Mouse (Mus musculus) CH12.LX (cell line): Measurements from ENCODE around the gene Add1. TPM values are rescaled to one million over a fixed set of nuclear protein-coding genes. Genes with fewer than 3 reads are reported as not detected.

Experiments used
- DNase-seq: peaks from one replicate; pipeline ENCODE4 v3.0.0-alpha.2; 2013; ENCODE audit errors: extremely low read depth
- H3K27ac ChIP-seq: 2 replicates; pipeline ENCODE4 v1.5.1; 2012; ENCODE audit warnings: low read depth, mild to moderate bottlenecking, control low read depth, moderate library complexity; ENCODE audit not compliant: insufficient read depth
- H3K27me3 ChIP-seq: replicated peaks from 2 replicates; pipeline ENCODE3; 2012; ENCODE audit warnings: inconsistent platforms
- H3K36me3 ChIP-seq, 2 experiments: replicated peaks in 1 of 2; 2 replicates each; pipeline versions ENCODE3 to v1.6.1; 2012; ENCODE audit warnings: inconsistent platforms in 1 of 2, low read length in 1 of 2, mild to moderate bottlenecking in 1 of 2, mixed read lengths in 1 of 2, moderate library complexity in 1 of 2; ENCODE audit not compliant: control insufficient read depth in 1 of 2, insufficient read depth in 1 of 2
- H3K4me1 ChIP-seq, 2 experiments: 2 replicates each; pipeline ENCODE4 v1.6.1; 2012; ENCODE audit warnings: inconsistent platforms in 1 of 2, moderate library complexity in 1 of 2; ENCODE audit not compliant: insufficient read depth in 2 of 2, control insufficient read depth in 1 of 2
- H3K4me2 ChIP-seq: 2 replicates; pipeline ENCODE4 v1.6.1; 2012; ENCODE audit warnings: low read depth, mild to moderate bottlenecking, control low read depth; ENCODE audit not compliant: poor library complexity, insufficient read depth, severe bottlenecking
- H3K4me3 ChIP-seq, 3 experiments: fragments of 150-350 bp in 1 of 3; sonication (generic) in 1 of 3; replicated peaks in 1 of 3; 2 replicates each; pipeline versions ENCODE3 to v1.5.1; 2011 to 2012; ENCODE audit warnings: low read depth in 2 of 3, low read length in 2 of 3, mild to moderate bottlenecking in 2 of 3, moderate library complexity in 2 of 3, control low read depth in 1 of 3, improper control_type of control experiment in 1 of 3, inconsistent platforms in 1 of 3, mixed read lengths in 1 of 3; ENCODE audit not compliant: poor library complexity in 1 of 3
- H3K79me2 ChIP-seq: replicated peaks from 2 replicates; pipeline ENCODE4 v1.6.1; 2012; ENCODE audit warnings: mild to moderate bottlenecking, moderate library complexity; ENCODE audit not compliant: control insufficient read depth, poor library complexity, insufficient read depth, severe bottlenecking; ENCODE audit errors: extremely low read depth
- H3K9ac ChIP-seq: 2 replicates; pipeline ENCODE4 v1.6.1; 2012; ENCODE audit warnings: low read depth, mild to moderate bottlenecking, control low read depth, moderate library complexity; ENCODE audit not compliant: insufficient read depth
- H3K9me3 ChIP-seq: replicated peaks from 2 replicates; pipeline ENCODE3; 2012; ENCODE audit warnings: low read length, inconsistent platforms, mixed read lengths
- BHLHE40 ChIP-seq: IDR thresholded peaks from 2 replicates; pipeline ENCODE4 v1.6.1; 2011; ENCODE audit warnings: mild to moderate bottlenecking, low read depth, low read length, improper control_type of control experiment
- CHD1 ChIP-seq: IDR thresholded peaks from 2 replicates; pipeline ENCODE4 v1.6.1; 2012; ENCODE audit warnings: low read depth, low read length, improper control_type of control experiment, inconsistent platforms
- CHD2 ChIP-seq: IDR thresholded peaks from 2 replicates; pipeline ENCODE4 v1.6.1; 2011; ENCODE audit warnings: low read length, improper control_type of control experiment
- CTCF ChIP-seq, 2 experiments: IDR thresholded peaks in 1 of 2; conservative IDR thresholded peaks in 1 of 2; 2 replicates each; pipeline ENCODE4 v1.5.1; 2011 to 2012; ENCODE audit warnings: low read depth in 2 of 2, low read length in 2 of 2, improper control_type of control experiment in 1 of 2, inconsistent platforms in 1 of 2, mild to moderate bottlenecking in 1 of 2, moderate library complexity in 1 of 2
- E2F4 ChIP-seq: IDR thresholded peaks from 2 replicates; pipeline ENCODE4 v1.6.1; 2011; ENCODE audit warnings: low read depth, low read length, improper control_type of control experiment; ENCODE audit not compliant: insufficient replicate concordance
- ELF1 ChIP-seq: IDR thresholded peaks from 2 replicates; pipeline ENCODE4 v1.6.1; 2014; ENCODE audit warnings: low read depth, mild to moderate bottlenecking, inconsistent platforms, low read length, improper control_type of control experiment
- EP300 ChIP-seq: IDR thresholded peaks from 2 replicates; pipeline ENCODE4 v1.6.1; 2011; ENCODE audit warnings: low read length, improper control_type of control experiment
- ETS1 ChIP-seq: conservative IDR thresholded peaks from 2 replicates; pipeline ENCODE4 v1.6.1; 2012; ENCODE audit warnings: low read depth, mild to moderate bottlenecking, inconsistent platforms, low read length, improper control_type of control experiment, moderate library complexity
- IRF4 ChIP-seq: IDR thresholded peaks from 2 replicates; pipeline ENCODE4 v1.6.1; 2014; ENCODE audit warnings: low read depth, mild to moderate bottlenecking, inconsistent platforms, low read length, improper control_type of control experiment
- JUN ChIP-seq: IDR thresholded peaks from 2 replicates; pipeline ENCODE4 v1.6.1; 2011; ENCODE audit warnings: low read depth, mild to moderate bottlenecking, low read length, improper control_type of control experiment, moderate library complexity; ENCODE audit not compliant: insufficient read depth
- MXI1 ChIP-seq: IDR thresholded peaks from 2 replicates; pipeline ENCODE4 v1.6.1; 2011; ENCODE audit warnings: mild to moderate bottlenecking, low read depth, low read length, improper control_type of control experiment
- MYC ChIP-seq: IDR thresholded peaks from 2 replicates; pipeline ENCODE4 v1.6.1; 2011; ENCODE audit warnings: low read depth, mild to moderate bottlenecking, improper control_type of control experiment, low read length
- NRF1 ChIP-seq: IDR thresholded peaks from 2 replicates; pipeline ENCODE4 v1.6.1; 2014; ENCODE audit warnings: low read depth, mild to moderate bottlenecking, inconsistent platforms, low read length, improper control_type of control experiment, moderate library complexity
- PAX5 ChIP-seq: IDR thresholded peaks from 2 replicates; pipeline ENCODE4 v1.6.1; 2012; ENCODE audit warnings: low read length, inconsistent platforms, mixed read lengths
- RAD21 ChIP-seq: IDR thresholded peaks from 2 replicates; pipeline ENCODE4 v1.6.1; 2011; ENCODE audit warnings: low read depth, mild to moderate bottlenecking, low read length, improper control_type of control experiment, moderate library complexity
- SIN3A ChIP-seq: IDR thresholded peaks from 2 replicates; pipeline ENCODE4 v1.6.1; 2012; ENCODE audit warnings: low read length, improper control_type of control experiment, inconsistent platforms
- UBTF ChIP-seq: IDR thresholded peaks from 2 replicates; pipeline ENCODE4 v1.6.1; 2012; ENCODE audit warnings: low read depth, mild to moderate bottlenecking, inconsistent platforms, low read length, improper control_type of control experiment, moderate library complexity
- USF2 ChIP-seq: conservative IDR thresholded peaks from 2 replicates; pipeline ENCODE4 v1.6.1; 2011; ENCODE audit warnings: low read depth, low read length, improper control_type of control experiment
- ZC3H11A ChIP-seq: IDR thresholded peaks from 2 replicates; pipeline ENCODE4 v1.6.1; 2012; ENCODE audit warnings: low read depth, mild to moderate bottlenecking, inconsistent platforms, low read length, improper control_type of control experiment
- ZMIZ1 ChIP-seq: IDR thresholded peaks from 2 replicates; pipeline ENCODE4 v1.6.1; 2012; ENCODE audit warnings: low read depth, mild to moderate bottlenecking, inconsistent platforms, low read length, improper control_type of control experiment
- dilution Hi-C: fragments of 300-500 bp; cut with MboI; formaldehyde crosslinking; loops from 2 replicates; pipeline ENCODE4 v1.14.3; 2020; ENCODE audit warnings: low sequenced_read_pairs; ENCODE audit not compliant: extremely low pct_unique_long_range_greater_than_20kb, extremely low pct_ligation_motif_present
- in situ Hi-C: fragments of 300-500 bp; cut with MboI; formaldehyde crosslinking; loops from 3 replicates; pipeline ENCODE4 v1.14.3; 2019; ENCODE audit warnings: low sequenced_read_pairs, low pct_ligation_motif_present, low pct_unique_long_range_greater_than_20kb, mixed read lengths
- polyA plus RNA-seq: library from polyadenylated mRNA; unstranded; fragments of >175 nt; gene quantifications from 2 replicates; pipeline ENCODE4 v1.2.1, GENCODE M21; 2012; ENCODE audit warnings: low read depth; ENCODE audit not compliant: insufficient read length
- total RNA-seq, 2 experiments: library from RNA; depleted of rRNA; stranded (reverse); fragments of 300-350 nt in 1 of 2; fragments of >200 nt in 1 of 2; gene quantifications; 2 replicates each; pipeline ENCODE4 v1.2.3; 2012 to 2014

Gene Add1
- total and polyA plus RNA-seq, 3 experiments: 28.1 to 46.0 (median 45.0) TPM

DNA sequence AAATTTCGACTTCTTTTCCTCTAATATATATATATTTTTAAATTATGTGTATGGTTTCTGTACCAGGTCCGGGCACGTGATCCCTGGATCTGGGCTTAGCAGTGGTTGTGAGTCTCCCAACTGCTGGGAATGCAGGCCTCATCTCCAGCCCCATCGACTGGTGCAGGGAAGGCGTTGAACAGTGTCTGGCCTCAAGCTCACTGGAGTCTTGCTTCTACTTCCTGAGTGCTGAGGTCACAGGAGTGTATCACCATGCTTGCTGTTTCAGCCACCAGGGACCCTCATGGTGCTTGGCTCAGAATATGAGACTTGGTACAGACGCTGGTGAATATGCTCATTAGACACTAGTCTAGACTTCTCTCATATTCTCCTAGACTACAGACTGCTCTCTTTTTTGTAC is 19.2 kb downstream of the Add1 start:
- in situ Hi-C loops: no loop called here
- H3K9ac ChIP-seq: no peak overlapping the region
- H3K4me3 ChIP-seq: no peak overlapping the region
- no peaks in the 10 kb centered on the region for H3K4me1 ChIP-seq
- H3K27me3 ChIP-seq: no peaks in the 10 kb centered on the region
- no peaks in the 10 kb centered on the region for H3K79me2 ChIP-seq
- no peak for TF ChIP-seq RAD21
- no peak for TF ChIP-seq SIN3A
- TF ChIP-seq BHLHE40: no peak
- no peak for TF ChIP-seq CHD2
- no peak for TF ChIP-seq ZMIZ1
- TF ChIP-seq PAX5: no peak
- no peak for TF ChIP-seq MXI1
- no peak for TF ChIP-seq JUN
- no peak for TF ChIP-seq E2F4
- no peak for TF ChIP-seq UBTF
- TF ChIP-seq CHD1: no peak
- TF ChIP-seq IRF4: no peak
- no peak for TF ChIP-seq EP300
- no peak for TF ChIP-seq ETS1
- TF ChIP-seq ELF1: no peak
- no peak for TF ChIP-seq ZC3H11A
- dilution Hi-C loops: no loop called here
- no peak overlapping the region for H3K27ac ChIP-seq
- DNase-seq: no peak
- no peak overlapping the region for H3K4me2 ChIP-seq
- no peaks in the 10 kb centered on the region for H3K9me3 ChIP-seq
- peaks cover 0 to 6% of the 10 kb centered on the region in 2 experiments for H3K36me3 ChIP-seq

- Histone ChIP-seq H3K4me1 (no peaks in the 10 kb centered on the region), H3K4me3 (no peak overlapping the region), H3K9ac (no peak overlapping the region), H3K9me3 (no peaks in the 10 kb centered on the region), H3K4me2 (no peak overlapping the region), H3K36me3 (peaks cover 0 to 11% of the 10 kb centered on the region in 2 experiments), H3K27me3 (no peaks in the 10 kb centered on the region), H3K79me2 (no peaks in the 10 kb centered on the region), H3K27ac (no peak overlapping the region)
- in situ Hi-C loops (no loop called here), dilution Hi-C loops (no loop called here)
- TF ChIP-seq MYC: no peak
- TF ChIP-seq PAX5: no peak
- no peak for TF ChIP-seq RAD21
- TF ChIP-seq USF2: no peak
- TF ChIP-seq MXI1: no peak
- TF ChIP-seq E2F4: no peak
- TF ChIP-seq CTCF (conservative IDR thresholded peaks at IDR 0.05 in 1 of 2, IDR thresholded peaks at IDR 0.05 in 1 of 2; ENCODE audit: low read depth in 2 of 2, low read length in 2 of 2): no peak
- TF ChIP-seq NRF1: no peak
- no peak for DNase-seq
These were observed 19.8 kb downstream of the Add1 start for GRCm38 (mm10) chr5:34593202-34593727.
